Mouse (Mus musculus) mouse trophoblast stem cell (cell line): ENCODE data around the gene Tjp2.

Experiments used
- in situ Hi-C, 2 experiments: fragments of 300-500 bp; cut with MseI, MboI; formaldehyde crosslinking; loops; 2 replicates in 1 of 2; 3 replicates in 1 of 2; pipeline ENCODE4 v1.15.1; 2025

Tjp2 gene

GRCm38 (mm10) chr19:24183680-24184235 is 41.1 kb downstream of the Tjp2 start:
- in situ Hi-C loops = no loop called here

DNA sequence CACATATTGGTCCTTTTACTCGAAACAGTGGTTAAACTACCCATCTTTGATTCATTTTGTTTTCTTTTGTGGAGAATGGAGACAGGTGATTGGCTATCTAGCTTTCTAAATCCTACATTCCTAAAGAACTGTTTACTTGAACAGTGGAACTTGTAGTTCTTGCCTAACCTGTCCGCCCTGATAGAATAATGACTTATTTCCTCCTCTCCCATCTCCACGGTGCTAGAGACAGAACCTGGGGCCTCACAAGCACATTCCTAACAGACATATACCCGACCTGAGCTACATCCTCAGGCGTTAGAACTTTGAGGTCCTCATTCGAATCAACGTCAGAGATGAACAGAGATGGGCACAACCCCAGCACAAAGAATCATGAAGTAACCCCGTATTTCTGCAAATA is 44.4 kb downstream of the Tjp2 start:
- in situ Hi-C loops = no loop called here

GRCm38 (mm10) chr19:24178086-24178485 is 46.7 kb downstream of the Tjp2 start:
- in situ Hi-C loops = no loop called here

GRCm38 (mm10) chr19:24176692-24177091 is 48.1 kb downstream of the Tjp2 start:
- in situ Hi-C loops = no loop called here

DNA sequence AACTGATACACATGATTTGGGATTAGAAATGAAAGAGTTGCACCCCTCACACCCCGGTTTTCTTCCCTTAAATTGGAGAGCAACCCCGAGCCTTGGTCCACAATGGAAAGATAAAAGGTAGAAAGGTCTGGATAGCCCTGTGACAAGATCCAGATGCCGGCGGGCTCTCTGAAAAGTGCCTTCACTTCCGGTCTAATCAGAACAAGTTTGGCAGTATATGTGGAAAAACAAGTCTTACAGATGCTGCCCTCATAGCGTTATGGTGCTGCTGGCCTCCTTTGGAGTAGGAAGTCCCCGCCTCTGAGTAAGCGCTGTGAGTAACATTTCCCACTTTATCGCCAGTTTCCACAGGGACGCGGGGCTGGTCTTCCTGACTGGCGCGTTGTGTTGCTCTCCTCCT is 49.9 kb downstream of the Tjp2 start:
- in situ Hi-C loops = no loop called here

DNA sequence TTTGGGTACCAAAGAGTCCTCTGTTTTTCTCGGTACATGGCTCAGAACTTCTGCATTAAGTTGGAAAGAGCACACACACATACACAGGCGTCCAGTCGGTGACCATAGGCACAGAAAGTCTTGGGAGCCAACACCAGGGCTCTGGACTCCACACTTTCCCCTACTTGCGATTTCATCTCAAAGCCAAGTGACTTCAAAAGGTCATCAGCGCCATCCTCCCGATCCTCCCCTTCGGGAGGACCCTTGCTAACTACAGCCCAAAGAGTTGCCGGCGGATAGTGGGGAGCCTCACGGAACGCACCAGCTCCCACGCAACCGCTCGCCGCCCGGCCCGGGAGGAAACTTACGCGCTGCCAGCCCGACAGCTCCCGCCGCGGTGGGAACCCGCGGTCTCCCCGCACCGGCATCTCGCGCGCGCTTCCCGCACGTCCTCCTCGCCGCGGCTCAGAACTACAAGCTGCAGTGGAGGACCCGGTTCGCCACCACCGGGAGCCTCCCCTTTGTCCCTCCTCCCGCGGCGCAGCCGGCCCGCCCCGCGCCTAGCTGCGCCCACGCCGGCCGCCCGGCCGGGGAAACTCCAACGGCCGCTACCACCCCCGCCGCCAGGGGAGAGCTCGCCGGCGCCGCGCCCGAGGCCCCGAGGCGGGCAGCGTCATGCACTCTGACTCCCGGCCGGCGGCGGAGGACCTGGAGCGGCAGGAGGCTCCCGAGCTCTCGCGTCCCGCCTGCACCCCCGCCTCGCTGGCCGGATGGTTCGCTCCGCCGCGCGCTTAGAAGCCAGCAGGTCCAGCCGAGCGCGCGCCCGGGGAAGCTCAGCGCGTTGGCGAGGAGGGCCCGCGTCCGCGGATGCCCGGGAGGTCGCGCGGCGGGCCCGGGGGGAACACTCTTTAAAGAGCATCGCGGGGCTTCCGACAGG is 51.0 kb downstream of the Tjp2 start:
- in situ Hi-C loops = no loop called here

GRCm38 (mm10) chr19:24173020-24173419 is 51.8 kb downstream of the Tjp2 start:
- in situ Hi-C loops = no loop called here

DNA sequence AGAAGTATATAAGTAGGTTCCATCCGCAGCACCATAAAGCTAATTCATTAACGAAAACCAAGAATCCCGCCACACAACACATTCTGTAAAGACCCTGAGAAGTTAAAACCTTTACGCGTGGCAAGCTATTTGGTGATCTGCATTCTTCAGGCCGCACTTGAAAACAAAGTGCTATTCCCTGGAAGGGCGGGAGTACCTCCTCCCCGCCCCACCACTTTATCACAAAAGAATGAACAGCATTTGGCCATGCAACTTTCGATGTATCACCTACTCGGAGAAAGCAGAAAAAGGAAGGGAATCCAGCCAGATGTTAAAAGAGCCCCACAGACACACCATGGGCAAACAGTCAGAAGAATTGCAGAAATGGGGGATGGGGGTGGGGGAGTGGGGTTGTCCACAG is 56.3 kb downstream of the Tjp2 start:
- in situ Hi-C loops = no loop called here

GRCm38 (mm10) chr19:24166516-24167091 is 58.2 kb downstream of the Tjp2 start:
- in situ Hi-C loops = no loop called here

- in situ Hi-C loops = no loop called here
These were observed 60.9 kb downstream of the Tjp2 start for GRCm38 (mm10) chr19:24163974-24164373.

- in situ Hi-C loops = no loop called here
These were observed 64.4 kb downstream of the Tjp2 start for GRCm38 (mm10) chr19:24160460-24160859.

DNA sequence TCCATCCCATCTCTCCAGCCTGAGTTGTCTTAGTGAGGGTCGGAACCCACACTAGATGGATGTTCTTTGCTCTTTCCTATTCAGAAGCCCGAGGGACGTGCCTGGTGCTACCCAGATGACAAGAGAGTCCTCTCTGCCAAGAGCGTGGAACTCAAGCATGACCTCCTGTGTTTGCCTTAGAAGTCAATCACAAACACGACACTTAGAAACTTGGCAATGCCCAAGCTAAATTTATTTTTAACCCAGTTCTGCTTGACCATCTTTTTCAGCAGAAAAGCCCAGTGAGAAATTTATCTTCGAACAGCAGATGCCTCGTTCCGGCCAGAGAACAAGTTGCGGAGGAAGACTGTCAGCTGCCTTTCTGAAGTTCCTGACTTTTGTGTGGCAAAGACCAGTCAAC is 65.1 kb downstream of the Tjp2 start:
- in situ Hi-C loops = no loop called here

GRCm38 (mm10) chr19:24159334-24159733 is 65.5 kb downstream of the Tjp2 start:
- in situ Hi-C loops = no loop called here

DNA sequence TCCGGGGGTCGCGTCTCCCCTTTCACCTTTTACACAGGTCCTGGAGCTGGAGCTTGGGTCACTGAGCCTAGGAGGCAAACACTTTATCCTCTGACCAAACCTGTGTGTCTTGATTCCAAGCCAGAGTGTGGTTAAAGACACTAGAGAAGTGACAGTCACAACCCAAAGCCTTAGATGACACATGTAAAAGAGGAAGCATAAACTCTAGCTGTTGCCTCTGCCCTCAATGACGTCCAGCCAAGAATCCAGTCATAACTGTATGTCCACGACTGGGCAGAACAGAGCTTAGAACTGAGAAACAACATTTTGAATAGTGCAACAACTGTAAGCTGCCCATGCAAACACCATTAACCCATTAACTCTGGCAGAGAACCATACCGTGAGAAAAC is 68.8 kb downstream of the Tjp2 start:
- in situ Hi-C loops = no loop called here

GRCm38 (mm10) chr19:24155395-24156066 is 69.3 kb downstream of the Tjp2 start:
- in situ Hi-C loops = no loop called here

DNA sequence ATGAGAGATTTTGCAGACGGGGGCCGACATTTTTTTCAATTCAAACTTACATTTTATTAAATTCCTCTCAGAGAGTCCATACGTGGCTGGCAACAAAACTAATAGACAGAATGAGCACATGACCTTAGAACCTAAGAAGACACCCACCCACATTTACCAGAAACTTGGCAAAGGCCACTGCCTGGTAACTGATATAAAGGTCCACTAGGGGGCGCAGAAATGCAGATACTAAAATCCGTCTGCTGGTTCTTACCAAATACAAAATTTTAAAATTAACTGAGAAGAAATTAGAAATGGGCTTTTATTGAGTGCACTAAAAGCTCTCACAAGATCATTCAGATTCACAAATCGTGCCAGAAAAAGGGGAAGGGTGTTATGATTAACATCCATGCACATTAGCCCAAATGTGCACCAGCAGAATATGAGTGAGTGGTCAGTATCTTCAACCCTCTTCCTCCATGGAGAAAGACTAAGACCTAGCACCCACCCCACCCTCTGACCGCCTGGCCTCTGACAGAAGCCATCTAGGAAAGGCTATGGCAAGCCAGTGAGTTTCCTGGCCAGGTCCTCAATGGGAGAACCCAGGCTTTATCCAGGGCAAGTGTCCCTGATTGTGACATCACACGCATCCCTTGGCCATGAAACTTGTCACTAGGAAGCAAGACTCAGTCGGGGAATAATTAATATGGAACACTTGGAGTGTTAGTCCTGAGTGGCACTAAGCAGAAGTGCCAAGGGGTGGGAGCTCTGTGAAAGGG is 71.4 kb downstream of the Tjp2 start:
- in situ Hi-C loops = no loop called here

- in situ Hi-C loops = no loop called here
These were observed 80.8 kb downstream of the Tjp2 start for GRCm38 (mm10) chr19:24144009-24144408.

DNA sequence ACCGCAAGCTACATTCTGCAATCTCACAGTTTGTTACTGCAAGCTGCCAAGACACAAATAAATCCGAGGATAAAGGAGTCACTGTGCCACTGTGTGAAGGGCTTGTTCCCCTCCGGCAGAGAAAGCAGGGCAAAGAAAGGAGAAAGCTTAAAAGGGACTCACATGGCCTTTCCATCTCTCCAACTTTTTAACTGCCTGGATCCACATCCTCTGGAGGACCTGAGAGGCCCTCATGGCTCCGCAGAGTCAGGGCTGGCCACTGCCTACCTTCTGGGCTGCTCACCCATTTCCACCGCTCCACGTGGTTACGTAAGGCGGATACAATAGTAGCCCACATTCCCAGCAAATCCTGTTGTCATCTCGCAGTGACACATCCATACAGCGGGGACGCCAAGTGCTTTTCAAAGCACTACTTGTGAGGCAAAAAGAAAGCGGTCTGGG is 82.2 kb downstream of the Tjp2 start:
- in situ Hi-C loops = no loop called here

DNA sequence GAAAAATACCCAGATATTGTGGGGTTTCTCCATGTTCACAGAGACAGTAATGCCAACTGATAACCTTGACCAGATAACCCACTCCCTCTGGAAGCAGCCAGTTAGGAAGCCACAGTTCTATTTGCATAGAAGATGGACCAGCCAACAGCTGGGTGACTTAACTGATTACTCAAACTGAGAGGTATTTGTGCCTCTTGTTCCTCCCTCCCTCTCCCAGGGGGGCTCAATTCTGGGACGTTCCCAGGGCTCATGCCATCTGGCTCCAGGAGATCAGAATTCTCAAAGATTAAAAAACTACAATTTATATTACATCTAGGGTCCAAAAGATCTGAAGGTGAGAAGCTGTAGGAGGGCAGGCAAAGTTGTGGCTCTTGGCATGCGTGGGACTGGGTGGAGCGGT is 84.5 kb downstream of the Tjp2 start:
- in situ Hi-C loops = no loop called here

- in situ Hi-C loops = no loop called here
These were observed 87.4 kb downstream of the Tjp2 start for GRCm38 (mm10) chr19:24137392-24137791.

DNA sequence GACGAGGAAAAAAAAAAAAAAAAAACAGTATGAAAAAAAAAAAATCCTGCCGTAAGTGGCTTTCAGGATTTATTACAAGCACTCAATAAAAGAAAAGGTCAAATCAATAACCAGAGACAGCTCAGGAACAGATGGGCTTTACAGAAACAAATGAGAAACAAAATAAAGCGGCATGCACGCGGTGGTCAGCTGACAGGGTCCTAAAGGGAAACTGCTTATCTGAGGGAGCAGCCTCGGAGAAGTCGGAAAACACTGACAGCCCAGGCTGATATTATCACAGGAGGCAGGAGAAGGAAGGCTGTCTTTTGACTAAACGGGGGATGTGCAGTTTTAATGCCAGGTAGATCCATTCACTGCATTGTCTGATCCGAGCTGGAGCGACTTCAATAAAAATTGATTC is 89.8 kb downstream of the Tjp2 start:
- in situ Hi-C loops = no loop called here
